Mouse (Mus musculus) fibroblast of lung, adult 2 months (primary cell): ENCODE data around the gene Il33.

ENCODE experiments used
- DNase-seq: peaks from one replicate; pipeline ENCODE4 v3.0.0-alpha.2; 2011; ENCODE audit warnings: low read depth

Il33 gene

GRCm38 (mm10) chr19:30000406-30001365 lies 75.8 kb downstream of the Il33 start:
- DNase-seq = no peak

GRCm38 (mm10) chr19:30001550-30001949 lies 76.6 kb downstream of the Il33 start:
- DNase-seq = no peak

GRCm38 (mm10) chr19:30003621-30004020 lies 78.7 kb downstream of the Il33 start, which contains the start of gene Trpd52l3:
TSS of gene Trpd52l3 (plus strand) at chr19:30003790.
- DNase-seq = no peak

GRCm38 (mm10) chr19:30006371-30006770 lies 81.5 kb downstream of the Il33 start:
- no peak for DNase-seq
